Mouse (Mus musculus) liver, embryonic 12.5 days (tissue): ENCODE data around the gene Serpinb6c. TPM values are rescaled to one million over a fixed set of nuclear protein-coding genes. Genes with fewer than 3 reads are reported as not detected.
"Not testable (repeated sequence)": the region's sequence is repeated elsewhere in the genome, so short reads cannot be mapped to it uniquely, and the experiment has no call there.

ENCODE experiments used
- ATAC-seq: fragments of 200-750 bp; cut with Nextera tagmentation; 2 replicates; pipeline ENCODE4 v1.8.0; 2017; ENCODE audit warnings: moderate number of reproducible peaks, mild to moderate bottlenecking, moderate library complexity
- H3K27ac ChIP-seq: fragments of 300-500 bp; sonication (generic); 2 replicates; pipeline ENCODE4 v1.5.1; 2016; ENCODE audit warnings: mild to moderate bottlenecking
- H3K27me3 ChIP-seq: fragments of 300-500 bp; sonication (generic); replicated peaks from 2 replicates; pipeline ENCODE4 v1.6.1; 2016; ENCODE audit warnings: mild to moderate bottlenecking, moderate library complexity
- H3K36me3 ChIP-seq: fragments of 300-500 bp; sonication (generic); 2 replicates; pipeline ENCODE4 v1.6.1; 2016; ENCODE audit warnings: mild to moderate bottlenecking, moderate library complexity
- H3K4me1 ChIP-seq: fragments of 300-500 bp; sonication (generic); 2 replicates; pipeline ENCODE4 v1.6.1; 2016
- H3K4me2 ChIP-seq: fragments of 300-500 bp; sonication (generic); 2 replicates; pipeline ENCODE4 v1.6.1; 2016; ENCODE audit warnings: mild to moderate bottlenecking, moderate library complexity
- H3K4me3 ChIP-seq: fragments of 300-500 bp; sonication (generic); 2 replicates; pipeline ENCODE4 v1.5.1; 2016; ENCODE audit warnings: mild to moderate bottlenecking, moderate library complexity
- H3K9ac ChIP-seq: fragments of 300-500 bp; sonication (generic); 2 replicates; pipeline ENCODE4 v1.6.1; 2016; ENCODE audit warnings: mild to moderate bottlenecking, moderate library complexity
- H3K9me3 ChIP-seq: fragments of 300-500 bp; sonication (generic); replicated peaks from 2 replicates; pipeline ENCODE4 v1.6.1; 2016; ENCODE audit warnings: mild to moderate bottlenecking, moderate library complexity
- WGBS: fragments of 180-500 bp; shearing (Covaris S2); methylation state at CpG from one replicate; pipeline ENCODE4 v1.1.7; 2016; ENCODE audit not compliant: insufficient replicate concordance; 5-methylcytosine and 5-hydroxymethylcytosine counted together
- polyA plus RNA-seq: library from polyadenylated mRNA; unstranded; fragments of >200 nt; fragmentation: Nextera tagmentation; extraction: Ambion mirVana; gene quantifications from 2 replicates; pipeline ENCODE4 v1.2.1, GENCODE M21; 2016

Gene Serpinb6c
- polyA plus RNA-seq: not detected in 2 replicates

DNA sequence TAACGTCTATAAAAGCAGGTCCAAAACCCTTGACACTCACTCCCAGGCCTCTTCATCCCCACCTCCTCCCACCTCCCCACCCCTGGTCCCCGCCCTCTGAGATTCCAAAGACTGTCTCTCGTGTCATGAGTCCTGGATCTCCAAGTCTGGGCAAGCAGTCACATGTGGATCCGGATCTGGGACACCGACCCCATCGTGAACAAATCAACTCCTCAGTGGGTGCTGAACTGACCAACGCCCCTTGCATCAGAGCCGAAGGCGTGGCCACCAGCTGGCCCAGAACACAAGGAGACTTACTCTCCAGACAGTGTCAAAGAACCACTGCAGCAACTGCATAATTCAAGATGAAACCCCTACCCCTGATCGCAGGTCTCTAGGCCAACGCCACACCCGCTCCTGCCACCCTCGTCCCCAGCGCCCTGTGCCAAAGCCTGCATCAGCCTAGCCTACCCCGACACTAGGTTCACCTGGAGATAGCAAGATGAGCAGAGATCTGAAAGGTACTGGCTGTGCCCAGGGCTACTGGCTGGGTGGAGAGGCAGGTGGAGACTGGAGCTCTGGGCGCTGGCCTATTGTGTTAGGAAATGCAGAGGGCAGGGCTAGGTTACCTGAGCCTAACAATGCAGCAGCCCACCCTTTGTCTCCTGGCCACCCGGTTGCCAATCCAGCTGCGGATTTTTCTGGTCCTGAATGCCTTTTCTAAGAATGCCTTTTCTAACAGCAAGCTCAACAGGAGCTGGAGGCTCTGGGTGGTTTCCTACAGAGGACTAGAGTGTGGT, at the start of gene Serpinb6c:
TSS of gene Serpinb6c (minus strand) at position 533 of the 779 bp plus-strand sequence.
- Histone ChIP-seq H3K9ac (no peak within 1 kb of the TSS), H3K27ac (no peak within 1 kb of the TSS)
- WGBS: 62% methylated on average over 18 of the region's 18 CpGs

DNA sequence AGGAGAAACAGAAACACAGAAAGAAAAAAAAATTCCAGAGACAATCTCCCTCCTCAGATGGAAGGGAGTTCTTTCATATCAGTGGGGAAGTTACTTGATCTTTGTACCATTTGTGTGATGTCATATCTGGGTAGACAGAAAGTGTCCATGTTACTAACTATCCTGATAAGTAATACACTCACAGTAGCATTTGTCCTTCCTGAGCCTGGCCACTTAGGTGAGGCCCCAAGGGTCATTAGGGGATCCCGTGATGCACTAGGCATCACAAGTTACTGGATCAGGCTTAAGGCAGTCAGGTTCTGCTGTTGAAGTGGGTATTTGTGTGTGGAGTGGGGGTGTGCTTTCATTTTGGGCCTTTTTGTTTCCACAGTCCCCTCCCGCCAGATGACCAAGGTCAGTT, 47.4 kb upstream of the Serpinb6c start:
- no peaks in the 10 kb centered on the region for H3K27me3 ChIP-seq
- no peak for ATAC-seq
- no peak overlapping the region for H3K9ac ChIP-seq
- H3K9me3 ChIP-seq: no peaks in the 10 kb centered on the region
- H3K4me1 ChIP-seq: no peaks in the 10 kb centered on the region
- H3K4me2 ChIP-seq: no peak overlapping the region
- 59% methylated on average over 2 of the region's 2 CpGs for WGBS
- H3K36me3 ChIP-seq: no peaks in the 10 kb centered on the region
- H3K4me3 ChIP-seq: no peak overlapping the region
- H3K27ac ChIP-seq: no peak overlapping the region

More for the DNA sequence above, at the start of gene Serpinb6c:
- Histone ChIP-seq H3K4me1 (no peaks in the 10 kb centered on the region), H3K4me2 (no peak within 1 kb of the TSS), H3K27me3 (no peaks in the 10 kb centered on the region), H3K36me3 (no peaks in the 10 kb centered on the region), H3K4me3 (no peak within 1 kb of the TSS), H3K9me3 (no peaks in the 10 kb centered on the region)
- no peak for ATAC-seq

DNA sequence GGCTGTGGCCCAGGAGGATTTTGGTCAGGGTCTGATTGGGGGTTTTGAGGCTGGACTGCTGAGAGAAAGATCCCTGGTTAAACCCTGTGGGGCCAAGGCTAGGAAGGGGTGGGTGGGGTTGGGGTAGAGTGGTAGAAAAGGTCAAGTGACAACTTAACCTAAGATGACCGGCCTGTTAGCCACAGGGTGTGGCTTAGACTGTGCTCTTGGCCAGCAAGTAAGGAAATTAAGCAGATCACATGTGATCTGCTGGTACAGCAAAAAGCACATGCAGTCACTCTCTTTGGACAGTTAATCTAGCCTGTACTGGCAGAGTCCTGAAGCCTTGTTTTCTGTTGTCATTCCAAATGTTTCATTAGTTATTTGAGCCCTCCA, 46.6 kb upstream of the Serpinb6c start:
- Histone ChIP-seq H3K27ac (no peak overlapping the region), H3K4me3 (no peak overlapping the region), H3K9me3 (no peaks in the 10 kb centered on the region), H3K4me2 (no peak overlapping the region), H3K4me1 (no peaks in the 10 kb centered on the region), H3K36me3 (no peaks in the 10 kb centered on the region), H3K27me3 (no peaks in the 10 kb centered on the region), H3K9ac (no peak overlapping the region)
- WGBS: 56% methylated on average over 1 of the region's 1 CpGs
- ATAC-seq: no peak

GRCm38 (mm10) chr13:33951308-33952074, 46.0 kb upstream of the Serpinb6c start:
- Histone ChIP-seq H3K9ac (no peak overlapping the region), H3K4me1 (no peaks in the 10 kb centered on the region), H3K36me3 (no peaks in the 10 kb centered on the region), H3K9me3 (no peaks in the 10 kb centered on the region), H3K4me3 (no peak overlapping the region), H3K4me2 (no peak overlapping the region), H3K27ac (no peak overlapping the region), H3K27me3 (no peaks in the 10 kb centered on the region)
- no peak for ATAC-seq
- 60% methylated on average over 4 of the region's 4 CpGs for WGBS

GRCm38 (mm10) chr13:33942212-33942779, 36.8 kb upstream of the Serpinb6c start:
- no peaks in the 10 kb centered on the region for H3K27me3 ChIP-seq
- 33% methylated on average over 4 of the region's 4 CpGs for WGBS
- no peaks in the 10 kb centered on the region for H3K36me3 ChIP-seq
- no peak overlapping the region for H3K4me3 ChIP-seq
- no peak overlapping the region for H3K4me2 ChIP-seq
- ATAC-seq: peak; percentile 57; the same call in 1 of the 2 replicates
- H3K4me1 ChIP-seq: peaks cover 4% of the 10 kb centered on the region
- no peaks in the 10 kb centered on the region for H3K9me3 ChIP-seq
- no peak overlapping the region for H3K9ac ChIP-seq
- H3K27ac ChIP-seq: no peak overlapping the region

GRCm38 (mm10) chr13:33941288-33941808, 35.8 kb upstream of the Serpinb6c start:
- H3K9ac ChIP-seq: no peak overlapping the region
- no peak for ATAC-seq
- H3K4me2 ChIP-seq: no peak overlapping the region
- H3K4me3 ChIP-seq: no peak overlapping the region
- peaks cover 4% of the 10 kb centered on the region for H3K4me1 ChIP-seq
- no peaks in the 10 kb centered on the region for H3K9me3 ChIP-seq
- WGBS: 65% methylated on average over 5 of the region's 5 CpGs
- H3K27me3 ChIP-seq: no peaks in the 10 kb centered on the region
- no peak overlapping the region for H3K27ac ChIP-seq
- no peaks in the 10 kb centered on the region for H3K36me3 ChIP-seq

GRCm38 (mm10) chr13:33937587-33937986, 32.1 kb upstream of the Serpinb6c start:
- not testable (repeated sequence) for H3K4me2 ChIP-seq, ATAC-seq, H3K27ac ChIP-seq

GRCm38 (mm10) chr13:33937151-33937550, 31.6 kb upstream of the Serpinb6c start:
- H3K27ac ChIP-seq: no peak overlapping the region
- no peak overlapping the region for H3K9ac ChIP-seq
- H3K36me3 ChIP-seq: no peaks in the 10 kb centered on the region
- 76% methylated on average over 5 of the region's 5 CpGs for WGBS
- ATAC-seq: no peak
- no peak overlapping the region for H3K4me2 ChIP-seq
- no peak overlapping the region for H3K4me3 ChIP-seq
- no peaks in the 10 kb centered on the region for H3K9me3 ChIP-seq
- peaks cover 12% of the 10 kb centered on the region for H3K4me1 ChIP-seq
- H3K27me3 ChIP-seq: peaks cover 6% of the 10 kb centered on the region

More at GRCm38 (mm10) chr13:33937587-33937986, 32.1 kb upstream of the Serpinb6c start:
- H3K9me3 ChIP-seq, H3K9ac ChIP-seq, H3K4me3 ChIP-seq, H3K36me3 ChIP-seq, H3K27me3 ChIP-seq: not testable (repeated sequence)
- H3K4me1 ChIP-seq: peaks cover 15% of the 10 kb centered on the region

- no peak overlapping the region for H3K27ac ChIP-seq
- no peaks in the 10 kb centered on the region for H3K9me3 ChIP-seq
- peak overlapping the region; percentile 61 for H3K4me3 ChIP-seq
- H3K4me1 ChIP-seq: peaks cover 11% of the 10 kb centered on the region
- peak overlapping the region; percentile 62 for H3K9ac ChIP-seq
- WGBS: 2% methylated on average over 44 of the region's 44 CpGs
- peak; percentile 51; the same call in 1 of the 2 replicates for ATAC-seq
- peaks cover 6% of the 10 kb centered on the region for H3K27me3 ChIP-seq
- H3K36me3 ChIP-seq: no peaks in the 10 kb centered on the region
- H3K4me2 ChIP-seq: peak overlapping the region; percentile 82
These were observed 30.1 kb upstream of the Serpinb6c start for GRCm38 (mm10) chr13:33935465-33936181.

DNA sequence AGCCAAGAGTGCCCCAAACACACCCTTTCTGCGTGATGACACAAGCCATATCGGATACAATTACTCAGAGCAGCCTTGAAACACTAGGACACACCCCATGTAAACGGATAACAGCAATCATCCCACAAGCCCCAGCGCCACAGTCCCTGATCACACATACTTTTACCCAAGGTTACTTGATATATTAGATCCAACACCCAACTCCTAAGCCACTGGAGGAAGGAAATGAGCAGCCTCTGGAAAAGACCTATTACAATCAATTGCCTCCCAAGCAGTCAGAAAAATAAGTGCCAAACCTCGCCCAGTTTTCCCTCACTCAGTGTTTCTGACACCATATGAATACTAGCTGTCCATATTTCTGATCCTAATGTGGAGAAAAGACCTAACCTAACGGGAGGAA, 29.2 kb upstream of the Serpinb6c start:
- WGBS: 52% methylated on average over 6 of the region's 6 CpGs
- H3K36me3 ChIP-seq: no peaks in the 10 kb centered on the region
- ATAC-seq: no peak

GRCm38 (mm10) chr13:33930912-33931311, 25.4 kb upstream of the Serpinb6c start:
- H3K4me3 ChIP-seq: no peak overlapping the region
- 64% methylated on average over 3 of the region's 3 CpGs for WGBS
- H3K4me1 ChIP-seq: peaks cover 7% of the 10 kb centered on the region; the same call in 1 of the 2 replicates
- H3K36me3 ChIP-seq: no peaks in the 10 kb centered on the region
- no peak overlapping the region for H3K4me2 ChIP-seq
- H3K27ac ChIP-seq: no peak overlapping the region
- H3K9me3 ChIP-seq: no peaks in the 10 kb centered on the region
- H3K9ac ChIP-seq: no peak overlapping the region
- no peak for ATAC-seq
- peaks cover 6% of the 10 kb centered on the region for H3K27me3 ChIP-seq

More for the DNA sequence above, 29.2 kb upstream of the Serpinb6c start:
- Histone ChIP-seq H3K4me1 (peaks cover 11% of the 10 kb centered on the region), H3K27ac (no peak overlapping the region), H3K9me3 (no peaks in the 10 kb centered on the region), H3K9ac (no peak overlapping the region), H3K4me2 (peak overlapping the region; percentile 82; the same call in 1 of the 2 replicates), H3K4me3 (no peak overlapping the region), H3K27me3 (peaks cover 6% of the 10 kb centered on the region)
